Mouse (Mus musculus): ENCODE measurements around the gene Rps6ka1.

Gene Rps6ka1

DNA sequence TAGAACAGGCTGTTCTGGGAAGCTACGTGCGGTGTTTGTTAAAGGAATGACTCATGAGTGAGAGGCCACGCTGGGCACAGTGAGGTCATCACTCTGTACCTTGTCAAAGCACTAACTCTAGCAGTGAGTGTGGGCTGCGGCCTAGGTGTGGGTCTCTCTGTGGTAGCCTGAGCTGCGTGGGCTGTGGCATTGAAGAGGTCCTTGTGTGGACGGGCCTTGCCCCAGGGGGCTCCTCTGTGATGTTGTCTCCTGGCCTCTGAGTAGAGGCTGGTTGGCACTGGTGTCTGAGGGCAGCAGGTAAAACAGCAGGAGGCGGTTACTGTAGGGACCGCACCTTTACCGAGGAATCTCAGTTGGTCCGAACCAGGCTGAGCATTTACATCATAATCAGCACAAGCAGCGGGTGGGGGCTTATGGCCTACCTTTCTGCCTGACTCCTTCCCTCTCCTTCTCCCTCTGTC, 9.9 kb upstream of the Rps6ka1 start:
- DNase-seq (ENCODE audit: low spot score), result no peak

DNA sequence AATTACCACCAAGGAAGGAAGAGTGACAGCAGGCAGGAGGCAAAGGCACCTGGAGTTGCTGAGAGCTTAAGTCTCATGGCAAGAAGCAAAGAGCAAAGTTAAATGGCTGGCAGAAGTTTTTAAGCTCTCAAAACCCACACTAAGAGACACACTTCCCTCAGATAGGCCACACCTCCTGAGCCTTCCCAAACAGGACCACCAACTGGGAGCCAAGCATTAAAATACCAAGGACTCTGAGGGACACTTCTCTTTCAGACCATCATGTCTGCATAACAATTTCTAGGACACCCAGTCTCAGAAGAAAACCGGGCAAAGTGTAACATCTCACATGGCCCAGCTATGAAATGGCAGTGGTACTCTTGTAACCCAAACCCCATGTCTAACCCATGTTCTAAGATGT, 9.4 kb upstream of the Rps6ka1 start:
- no peak for DNase-seq (ENCODE audit: low spot score)

DNA sequence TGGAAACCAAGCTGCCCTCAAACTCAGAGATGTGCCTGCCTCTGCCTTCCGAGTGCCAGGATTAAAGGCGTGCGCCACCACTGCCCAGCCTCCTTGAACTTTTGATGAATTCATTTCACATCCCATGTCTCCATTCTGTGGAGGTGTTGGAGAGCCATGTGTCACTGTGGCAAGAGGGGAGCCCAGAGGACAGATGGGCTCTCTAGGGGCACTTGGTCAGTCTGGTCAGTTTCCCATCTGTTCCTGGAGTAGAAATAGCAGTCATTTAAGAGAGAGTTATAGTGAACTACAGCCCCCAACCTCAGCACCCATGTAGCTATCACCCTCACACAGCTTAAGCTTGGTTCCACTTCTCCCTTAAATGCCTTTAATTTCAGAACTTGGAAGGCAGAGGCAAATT, 8.4 kb upstream of the Rps6ka1 start:
- no peak for DNase-seq (ENCODE audit: low spot score)

DNA sequence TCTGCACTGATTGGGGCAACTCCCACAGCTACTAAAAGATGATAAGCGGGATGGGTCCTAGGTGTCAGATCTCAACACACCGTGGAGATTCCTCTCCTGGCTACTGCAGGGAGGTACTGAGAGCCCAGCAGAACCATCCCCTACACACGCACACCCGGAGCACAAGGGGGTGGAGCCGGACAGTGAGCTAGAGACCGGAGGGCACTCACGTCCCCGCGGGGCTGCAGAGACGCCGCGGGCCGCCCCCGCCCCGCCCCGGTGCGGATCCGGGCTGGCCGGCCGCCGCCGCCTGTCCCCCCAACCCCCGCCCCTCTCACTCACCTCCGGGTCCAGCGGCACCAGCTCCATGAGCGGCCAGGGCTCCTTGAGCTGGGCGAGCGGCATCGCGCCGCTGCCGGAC, 348 bp downstream of the Rps6ka1 start:
- DNase-seq (ENCODE audit: low spot score), result no peak

DNA sequence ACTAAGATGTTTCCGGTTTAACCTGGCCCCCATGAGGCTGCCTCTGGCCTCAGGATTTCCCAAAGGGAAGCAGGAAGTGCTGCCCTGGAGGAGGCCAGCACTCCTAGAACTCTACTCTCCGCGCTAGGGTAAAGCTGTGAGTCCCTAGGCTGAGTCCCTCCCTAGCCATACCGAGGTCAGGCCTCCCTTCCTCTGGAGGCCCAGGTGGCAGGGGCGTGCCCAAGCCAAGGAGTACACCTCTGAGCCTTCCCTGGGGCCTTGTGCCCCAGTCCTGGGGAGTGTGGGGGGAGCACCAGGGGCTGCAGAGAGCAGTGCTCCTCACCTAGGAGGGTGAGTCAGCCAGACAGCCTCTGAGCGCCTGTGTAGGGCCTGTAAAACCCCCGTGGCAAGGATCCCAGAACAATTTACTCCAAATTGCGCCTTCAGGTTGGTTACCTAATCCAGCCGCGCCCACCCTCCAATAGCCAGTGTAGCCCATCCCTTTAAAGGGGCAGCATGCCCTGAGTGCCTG, 1.6 kb downstream of the Rps6ka1 start:
- DNase-seq (ENCODE audit: low spot score), result no peak

DNA sequence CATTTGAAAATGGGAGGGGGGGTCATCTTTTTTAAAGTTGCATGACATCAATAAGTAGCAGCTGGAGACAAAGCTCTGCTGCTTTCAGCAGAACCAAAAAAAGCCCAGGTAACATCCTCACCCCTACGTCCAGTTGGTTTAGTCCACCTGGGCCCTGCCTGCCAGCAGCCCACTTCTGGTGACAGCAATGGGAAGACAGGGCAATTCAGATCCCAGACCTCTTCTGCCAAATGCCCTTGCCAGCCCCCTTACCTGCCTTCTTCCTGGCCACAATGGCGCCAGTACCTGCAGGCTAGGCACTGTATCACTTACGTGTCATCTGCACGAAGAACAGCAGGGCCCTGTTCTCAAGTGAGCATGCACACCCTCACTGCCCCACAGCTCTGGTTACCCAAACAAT, 2.3 kb downstream of the Rps6ka1 start:
- no peak for DNase-seq (ENCODE audit: low spot score)

DNA sequence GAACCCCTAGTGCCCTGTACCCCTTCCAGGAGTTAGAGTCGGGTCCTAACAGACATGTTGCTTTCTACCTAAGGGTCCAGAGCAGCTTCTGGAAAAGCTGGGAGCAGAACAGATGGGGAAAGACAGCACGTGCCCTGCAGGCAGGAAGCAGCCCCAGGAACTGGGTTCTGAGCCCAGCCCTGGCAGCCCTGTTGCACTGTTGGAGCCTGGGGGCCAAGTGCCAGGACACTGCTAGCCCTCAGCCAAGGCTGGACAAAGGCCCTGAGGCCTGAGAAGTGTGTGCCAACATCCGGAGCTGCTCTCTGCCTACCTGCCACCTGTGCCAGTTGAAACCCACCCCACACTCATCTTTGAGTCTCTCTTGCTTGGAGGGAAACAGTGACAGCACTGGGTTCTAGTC, 2.7 kb downstream of the Rps6ka1 start:
- no peak for DNase-seq (ENCODE audit: low spot score)

DNA sequence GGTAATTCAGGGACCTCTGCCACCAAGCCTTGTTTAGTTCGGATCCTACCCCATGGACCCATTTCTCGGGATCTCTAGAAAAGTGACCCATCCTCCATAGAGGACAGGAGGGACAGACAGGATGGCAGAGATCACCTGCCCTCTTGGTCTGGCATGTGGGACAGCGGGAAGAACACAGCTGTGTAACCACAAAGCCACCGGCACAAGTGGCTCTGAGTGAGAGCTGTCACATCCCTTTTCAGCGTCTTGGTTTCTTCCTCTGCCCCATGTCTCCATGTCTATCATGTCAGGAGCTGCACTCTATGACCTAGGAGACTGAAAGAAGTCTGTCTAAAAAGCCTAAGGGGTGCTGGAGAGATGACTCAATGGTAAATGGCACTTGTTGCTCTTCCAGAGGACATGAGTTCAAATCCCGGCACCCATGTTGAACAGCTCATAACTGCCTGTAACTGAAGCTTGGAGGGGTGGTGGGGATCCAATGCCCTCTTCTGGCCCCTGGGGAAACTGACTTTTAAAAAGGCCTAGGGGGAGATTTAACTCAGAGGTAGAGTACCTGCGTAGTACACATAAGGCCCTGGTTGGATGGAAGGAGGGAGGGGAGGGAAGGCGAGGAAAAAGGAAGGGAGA, 3.4 kb downstream of the Rps6ka1 start:
- DNase-seq (ENCODE audit: low spot score), result no peak

DNA sequence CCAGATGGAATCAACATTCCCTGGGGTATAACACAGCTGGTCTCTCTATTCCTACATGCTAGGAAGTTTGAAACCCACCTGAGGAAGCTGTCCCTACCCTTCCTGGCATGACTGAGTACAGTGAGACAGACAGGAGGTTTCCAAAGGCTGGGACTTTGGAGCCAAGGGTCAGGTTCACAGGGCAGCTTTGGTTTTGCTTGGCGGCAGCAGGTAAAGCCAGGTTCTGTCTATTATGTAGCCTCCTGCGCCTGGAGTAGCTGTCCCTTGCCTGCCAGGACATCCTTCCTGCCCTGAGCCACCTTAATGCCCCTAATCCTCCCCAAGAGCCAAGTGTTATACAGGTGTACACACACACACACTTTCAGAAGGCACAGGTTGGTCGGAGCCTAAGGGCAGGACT, 5.7 kb downstream of the Rps6ka1 start:
- no peak for DNase-seq (ENCODE audit: low spot score)

DNA sequence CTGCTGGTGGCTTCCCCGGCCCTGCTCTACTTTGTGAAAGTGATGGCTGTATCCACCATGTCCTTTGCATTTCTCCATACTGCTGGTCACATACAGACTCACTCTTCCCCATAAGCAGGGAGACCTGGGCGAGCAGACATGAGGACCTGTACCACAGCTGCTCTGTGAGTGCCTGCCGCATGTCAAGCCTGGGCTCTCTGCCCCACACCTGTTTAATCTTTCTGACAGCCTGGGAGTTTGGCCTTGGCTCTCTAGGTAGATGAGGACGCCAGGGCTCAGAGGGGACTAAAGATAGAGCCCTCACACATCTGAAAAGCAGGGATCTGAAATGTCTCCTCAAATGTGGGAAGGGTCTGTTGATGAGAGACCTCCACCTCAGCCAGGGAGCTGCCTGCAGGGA, 6.2 kb downstream of the Rps6ka1 start:
- no peak for DNase-seq (ENCODE audit: low spot score)

DNA sequence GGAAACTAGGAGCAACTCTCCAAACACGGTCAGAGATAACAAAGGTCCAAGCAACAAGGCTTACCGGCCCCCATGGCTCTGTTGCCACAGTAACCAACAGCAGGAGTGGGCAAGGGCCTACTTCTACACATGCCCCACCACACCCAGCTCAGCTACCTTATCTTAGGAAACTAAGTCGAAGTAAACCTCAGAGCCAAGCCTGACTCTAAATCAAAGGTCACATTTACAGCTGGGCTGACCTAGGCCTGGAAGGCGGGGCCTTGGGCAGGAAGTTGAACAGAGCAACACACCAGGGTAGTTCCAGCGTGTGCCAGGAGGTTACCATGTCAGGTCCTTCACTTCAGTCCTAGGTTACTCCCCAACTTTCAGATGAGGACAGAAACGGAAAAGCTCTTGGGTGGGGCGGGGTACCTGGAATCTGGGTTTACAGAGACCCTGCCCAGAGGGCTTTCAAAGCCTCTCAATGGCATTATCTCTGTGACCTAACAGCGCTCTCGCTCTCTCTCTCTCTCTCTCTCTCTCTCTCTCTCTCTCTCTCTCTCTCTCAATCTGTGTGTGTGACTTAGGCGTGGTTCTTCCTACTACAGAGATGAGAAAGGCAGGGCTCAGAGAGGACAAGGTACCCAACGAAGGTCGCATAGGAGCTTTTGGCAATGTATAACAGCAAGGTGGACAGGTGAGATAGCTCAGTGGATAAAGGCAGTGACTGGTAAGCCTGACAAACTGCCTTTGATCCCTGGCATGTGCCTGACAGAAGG, 8.3 kb downstream of the Rps6ka1 start:
- DNase-seq (ENCODE audit: low spot score), result peak; percentile 38

DNA sequence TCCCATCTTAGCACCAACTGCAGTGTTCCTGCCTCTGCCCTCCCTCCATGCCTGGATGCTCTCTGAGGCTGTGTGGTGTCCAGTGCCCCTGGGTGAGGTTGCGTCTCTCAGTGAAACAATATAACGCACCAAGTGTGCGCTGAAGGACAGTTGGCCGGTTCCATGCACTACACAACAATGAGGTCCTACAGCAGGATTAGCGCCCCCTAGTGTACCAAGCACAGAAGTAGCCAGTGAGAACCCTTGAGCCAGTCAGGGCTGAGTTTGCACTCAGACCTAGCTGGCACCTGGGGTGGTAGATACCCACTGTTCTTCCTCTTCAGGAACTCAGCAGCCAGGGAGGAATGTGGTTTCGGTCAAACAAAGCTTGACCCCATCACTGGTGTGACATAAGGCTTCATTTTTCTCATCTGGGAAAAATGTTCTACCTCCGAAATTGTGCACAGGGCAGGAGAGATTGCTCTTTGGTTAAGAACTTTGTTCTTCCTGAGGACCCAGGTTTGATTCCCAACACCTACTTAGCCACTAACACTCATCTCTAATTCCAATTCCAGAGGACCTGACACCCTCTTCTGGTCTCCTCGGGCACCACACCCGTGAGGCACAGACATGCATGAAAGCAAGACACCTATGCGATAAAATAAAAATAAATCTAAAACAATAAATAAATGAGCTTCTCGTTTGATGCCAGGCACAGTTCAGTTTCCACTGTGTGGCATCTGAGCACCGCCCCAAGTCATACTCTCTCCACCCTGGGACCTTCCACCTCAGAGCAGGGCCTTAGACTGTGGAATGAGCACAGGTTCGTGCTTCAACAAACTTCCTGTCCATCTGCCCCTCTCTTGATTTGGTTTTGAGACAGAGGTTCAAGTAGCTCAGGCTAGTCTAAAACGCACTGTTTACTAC, 9.5 kb downstream of the Rps6ka1 start:
- DNase-seq (ENCODE audit: low spot score), result peak; percentile 48

DNA sequence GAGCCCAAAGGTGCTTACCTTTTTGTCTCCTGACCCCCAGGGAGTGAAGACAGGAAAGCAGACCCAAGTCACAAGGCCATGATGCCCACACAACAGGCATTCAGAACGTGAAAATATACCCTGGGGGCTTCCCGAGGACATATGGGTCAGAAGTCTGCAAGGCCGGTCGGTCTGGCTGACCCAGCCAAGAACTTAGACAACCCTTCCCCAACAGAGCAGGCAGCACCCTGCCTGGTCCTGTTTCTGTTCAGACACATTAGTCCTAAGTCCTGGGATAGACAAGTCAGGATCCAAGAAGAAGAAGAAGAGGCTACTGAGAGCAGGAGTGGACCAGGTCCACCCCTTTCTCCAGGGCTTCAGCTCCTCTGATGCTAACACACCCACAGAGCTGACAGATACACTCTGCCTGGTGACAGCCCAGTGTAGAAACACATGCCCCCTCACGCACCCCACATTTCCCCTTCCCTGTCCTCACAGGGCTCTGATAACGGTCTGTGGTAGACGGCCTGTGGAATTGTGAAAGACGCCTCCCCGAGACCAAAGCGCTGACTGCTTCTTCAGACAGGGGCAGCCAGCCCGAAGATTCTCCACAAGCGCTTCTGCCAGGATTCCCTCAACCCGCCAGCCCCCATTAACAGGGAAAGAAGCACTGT, 12.6 kb downstream of the Rps6ka1 start:
- no peak for DNase-seq (ENCODE audit: low spot score)

DNA sequence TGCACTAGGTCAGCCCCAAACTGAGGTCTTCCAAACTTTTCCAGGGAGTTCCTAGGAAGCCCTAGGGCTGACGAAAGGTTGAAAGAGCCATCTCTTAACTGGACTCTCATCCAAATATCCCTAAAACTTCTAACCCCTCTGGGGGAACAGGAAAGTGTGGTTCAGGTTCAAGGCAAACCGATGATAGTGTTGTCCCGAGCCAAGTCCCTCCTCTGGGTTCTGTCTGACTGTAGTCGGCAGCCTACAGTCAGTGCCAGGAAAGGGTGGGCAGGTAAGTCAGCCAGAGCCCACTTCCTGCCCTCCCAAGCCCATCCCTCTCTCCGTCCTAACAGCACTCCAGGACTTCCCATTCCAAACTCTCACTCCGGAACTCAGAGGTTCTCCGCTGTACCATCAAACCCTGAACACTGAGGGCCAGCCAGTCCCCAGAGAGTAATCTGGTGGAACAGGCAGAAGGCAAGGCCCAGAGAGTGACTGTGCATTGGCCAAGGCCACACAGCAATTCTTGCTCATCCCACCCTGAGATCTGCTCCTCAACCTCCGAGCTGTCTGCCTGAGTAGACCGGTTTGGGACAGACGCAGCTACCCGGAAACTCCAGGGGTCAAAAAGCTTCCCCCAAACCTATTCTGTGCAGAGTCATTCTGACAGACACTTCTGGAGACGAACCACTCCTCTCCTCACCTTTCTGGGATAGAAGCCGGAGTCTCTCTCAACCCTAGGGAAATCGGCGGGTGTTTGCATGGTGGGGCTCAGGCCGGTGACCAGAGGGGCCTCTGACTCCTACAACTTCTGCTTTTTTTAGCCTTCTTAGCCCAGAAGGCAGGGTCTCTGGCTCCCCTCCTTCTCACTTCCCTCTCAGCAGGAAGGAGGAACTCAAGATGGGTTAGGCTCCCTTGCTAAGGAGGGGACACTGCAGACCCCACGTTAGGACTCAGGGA, 13.4 kb downstream of the Rps6ka1 start:
- no peak for DNase-seq (ENCODE audit: low spot score)

DNA sequence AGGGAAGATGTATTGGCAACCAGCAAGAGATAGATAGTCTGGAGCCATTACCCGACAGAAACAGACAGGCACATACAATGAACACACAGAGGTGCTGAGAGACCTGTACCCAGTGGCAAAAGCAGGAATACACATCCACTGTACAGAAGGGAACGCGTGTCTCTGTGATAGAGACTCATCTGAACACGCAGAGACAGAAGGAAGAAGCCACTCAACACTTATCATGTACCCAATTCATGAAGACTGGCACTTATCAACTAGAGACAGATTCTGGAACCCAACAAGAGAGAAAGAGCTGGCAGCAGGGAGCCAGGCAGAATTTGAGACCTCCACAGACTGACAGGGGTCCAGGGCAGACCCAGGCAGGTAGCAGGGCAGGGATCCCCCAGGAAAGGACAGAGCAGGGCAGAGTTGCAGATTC, 14.2 kb downstream of the Rps6ka1 start:
- DNase-seq (ENCODE audit: low spot score), result peak; percentile 50

DNA sequence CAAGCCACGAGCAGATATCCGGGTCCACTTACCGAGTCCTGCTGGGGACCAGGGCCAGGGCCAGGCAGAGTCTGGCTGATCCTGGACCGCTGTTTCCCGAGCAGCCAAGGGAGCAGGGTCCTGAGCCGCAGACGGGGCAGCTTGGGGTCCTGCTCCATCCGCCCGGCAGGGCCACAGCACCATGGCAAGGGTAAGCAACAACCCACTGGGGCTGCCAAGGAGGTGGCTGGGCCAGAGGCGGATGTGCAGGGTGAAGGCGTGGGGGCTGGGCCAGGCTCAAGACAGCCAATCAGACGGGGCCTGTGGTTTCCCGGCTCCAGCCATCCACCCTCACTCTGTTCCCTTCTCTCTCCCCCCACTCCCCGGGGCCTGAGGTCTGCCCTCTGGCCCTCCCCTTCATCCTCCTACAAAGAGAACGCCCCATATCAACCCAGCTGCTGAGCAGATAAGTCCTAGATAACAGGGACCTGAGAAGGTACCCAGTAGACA, 14.7 kb downstream of the Rps6ka1 start:
- DNase-seq (ENCODE audit: low spot score), result peak; percentile 40

DNA sequence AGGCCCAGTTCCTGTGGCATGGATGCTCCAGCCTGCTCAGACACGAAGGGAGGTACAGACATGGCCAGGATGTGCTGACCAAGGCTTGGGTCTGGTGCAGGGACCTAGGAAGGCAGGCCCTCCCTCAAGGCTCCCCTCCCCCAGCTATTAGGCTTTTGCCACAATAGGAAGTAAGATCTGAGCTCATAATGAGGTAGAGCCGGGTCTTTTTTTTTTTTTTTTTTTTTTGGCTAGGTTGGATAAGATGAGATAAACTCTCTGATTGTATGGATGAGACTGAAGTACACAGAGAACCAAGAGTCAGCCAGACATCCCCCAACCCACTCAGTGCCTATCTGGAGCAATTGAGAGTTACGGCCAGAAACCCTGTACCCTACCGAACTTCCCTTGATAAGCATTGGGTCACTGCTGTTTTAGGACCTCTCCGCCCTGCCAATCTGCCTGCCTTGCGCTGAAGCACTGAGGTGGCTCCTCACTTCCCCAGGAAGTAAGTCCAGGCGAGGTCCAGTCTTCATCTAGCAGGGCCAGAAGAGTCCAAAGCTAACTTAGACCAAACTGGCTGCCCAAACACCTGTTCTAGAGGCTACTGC, 15.3 kb downstream of the Rps6ka1 start:
- no peak for DNase-seq (ENCODE audit: low spot score)

DNA sequence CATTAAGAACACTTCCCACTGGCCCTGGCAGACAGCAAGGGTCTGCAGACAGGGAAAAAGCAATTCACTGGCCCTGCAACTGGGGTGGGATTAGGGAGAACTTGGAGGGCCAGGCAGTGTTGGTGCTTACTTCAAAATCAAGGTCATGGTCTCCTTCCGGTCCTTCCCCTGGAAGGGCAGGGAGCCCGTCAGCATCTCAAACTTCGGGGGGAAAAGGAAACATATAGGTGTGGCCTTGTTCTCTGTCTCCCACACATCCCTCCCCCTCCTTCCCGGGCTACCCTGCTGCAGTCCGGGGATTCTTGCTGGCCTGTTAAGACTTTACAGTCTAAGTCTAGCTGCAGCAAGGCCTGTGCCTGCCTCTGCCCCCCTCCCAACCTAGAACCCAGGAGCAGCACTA, 22.4 kb downstream of the Rps6ka1 start:
- no peak for DNase-seq (ENCODE audit: low spot score)

DNA sequence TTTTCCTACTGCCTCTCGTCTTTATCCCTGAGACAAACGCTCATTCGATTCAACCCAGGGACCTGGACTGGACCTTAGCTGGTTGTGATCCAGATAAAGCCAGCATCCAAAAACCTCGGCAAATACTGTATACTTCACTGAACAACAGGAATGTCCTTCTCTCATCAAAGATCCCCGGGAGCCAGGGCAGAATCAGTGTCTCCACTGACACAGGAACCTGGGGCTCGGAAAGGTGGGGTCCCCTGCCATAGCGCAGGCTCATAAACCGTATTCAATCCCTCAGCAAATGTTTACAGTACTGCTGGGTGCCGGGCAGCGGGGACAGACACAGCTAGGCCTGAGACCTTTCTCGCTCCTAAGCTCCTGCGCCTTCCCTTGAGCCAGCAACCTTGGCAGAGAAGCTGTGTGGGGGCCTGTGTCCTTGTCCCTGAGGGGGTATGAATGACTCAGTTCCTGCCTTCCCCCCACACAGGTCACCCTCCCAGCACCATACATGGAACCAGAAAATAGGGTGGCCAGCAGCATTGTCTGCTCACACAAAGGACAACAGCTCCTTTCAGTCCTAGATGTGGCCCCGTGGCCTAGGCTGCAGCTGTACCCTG, 23.1 kb downstream of the Rps6ka1 start:
- DNase-seq (ENCODE audit: low spot score), result no peak
